Mouse (Mus musculus) embryonic facial prominence, embryonic 10.5 days (tissue): Measurements from ENCODE around the gene Adcy6. TPM values are rescaled to one million over a fixed set of nuclear protein-coding genes. Genes with fewer than 3 reads are reported as not detected.

Experiments
- DNase-seq: peaks from one replicate; pipeline ENCODE4 v3.0.0-alpha.2; 2017; ENCODE audit warnings: low spot score
- H3K27ac ChIP-seq: fragments of 300-500 bp; sonication (generic); replicated peaks from 2 replicates; pipeline ENCODE4 v1.5.1; 2016; ENCODE audit warnings: mild to moderate bottlenecking
- H3K27me3 ChIP-seq: fragments of 300-500 bp; sonication (generic); replicated peaks from 2 replicates; pipeline ENCODE4 v1.6.1; 2016; ENCODE audit warnings: low read depth, mild to moderate bottlenecking; ENCODE audit not compliant: poor library complexity, severe bottlenecking
- H3K36me3 ChIP-seq: fragments of 300-500 bp; sonication (generic); replicated peaks from 2 replicates; pipeline ENCODE4 v1.6.1; 2016; ENCODE audit warnings: mild to moderate bottlenecking, moderate library complexity
- H3K4me1 ChIP-seq: fragments of 300-500 bp; sonication (generic); 2 replicates; pipeline ENCODE4 v1.6.1; 2016
- H3K4me3 ChIP-seq: fragments of 300-500 bp; sonication (generic); 2 replicates; pipeline ENCODE4 v1.5.1; 2016; ENCODE audit warnings: mild to moderate bottlenecking, moderate library complexity
- H3K9me3 ChIP-seq: fragments of 300-500 bp; sonication (generic); 2 replicates; pipeline ENCODE4 v1.6.1; 2016; ENCODE audit warnings: mild to moderate bottlenecking
- WGBS: fragments of 180-500 bp; shearing (Covaris S2); methylation state at CpG from one replicate; pipeline ENCODE4 v1.1.7; 2016; 5-methylcytosine and 5-hydroxymethylcytosine counted together
- polyA plus RNA-seq: library from polyadenylated mRNA; unstranded; fragments of >200 nt; fragmentation: Nextera tagmentation; extraction: Ambion mirVana; gene quantifications from 2 replicates; pipeline ENCODE4 v1.2.1, GENCODE M21; 2016

The Adcy6 gene
- polyA plus RNA-seq, 1 experiment from 2014 or later, result 11.6 TPM

GRCm38 (mm10) chr15:98568256-98569033 lies 41.4 kb downstream of the Adcy6 start:
- Histone ChIP-seq H3K36me3 (peaks cover 24% of the 10 kb centered on the region), H3K27ac (peak overlapping the region; percentile 93), H3K27me3 (no peaks in the 10 kb centered on the region), H3K4me3 (peak overlapping the region; percentile 98), H3K9me3 (no peaks in the 10 kb centered on the region), H3K4me1 (peaks cover 30% of the 10 kb centered on the region)
- WGBS, result 13% methylated on average over 22 of the region's 22 CpGs
- peak; percentile 38 for DNase-seq

- DNase-seq, result peak; percentile 100
- peaks cover 30% of the 10 kb centered on the region for H3K4me1 ChIP-seq
- H3K36me3 ChIP-seq, result peaks cover 33% of the 10 kb centered on the region
- peak overlapping the region; percentile 93 for H3K27ac ChIP-seq
- H3K27me3 ChIP-seq, result no peaks in the 10 kb centered on the region
- no peaks in the 10 kb centered on the region for H3K9me3 ChIP-seq
- whole genome bisulfite sequencing, result under 1% methylated on average over 88 of the region's 88 CpGs
- H3K4me3 ChIP-seq, result peak overlapping the region; percentile 98
Observed at GRCm38 (mm10) chr15:98567278-98568134, 42.4 kb downstream of the Adcy6 start.

DNA sequence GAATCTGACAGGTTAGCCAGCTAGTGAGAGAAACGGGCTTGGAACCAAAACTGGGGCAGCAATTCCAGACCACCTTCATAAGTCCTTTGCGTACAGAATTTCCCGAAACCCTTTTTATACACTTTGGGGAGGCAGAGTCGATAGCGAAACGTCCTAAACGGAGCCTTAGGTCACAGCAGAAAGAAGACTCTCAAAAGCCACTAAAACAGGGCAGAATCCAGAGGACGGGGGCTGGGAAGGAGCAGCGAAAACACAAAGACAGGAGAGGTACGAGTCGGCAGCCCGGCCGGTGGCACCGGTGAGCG lies 43.0 kb downstream of the Adcy6 start:
- Histone ChIP-seq H3K36me3 (peaks cover 38% of the 10 kb centered on the region), H3K9me3 (no peaks in the 10 kb centered on the region), H3K4me1 (peaks cover 30% of the 10 kb centered on the region), H3K4me3 (peak overlapping the region; percentile 98), H3K27ac (peak overlapping the region; percentile 93), H3K27me3 (no peaks in the 10 kb centered on the region)
- DNase-seq, result no peak
- under 1% methylated on average over 15 of the region's 15 CpGs for WGBS

DNA sequence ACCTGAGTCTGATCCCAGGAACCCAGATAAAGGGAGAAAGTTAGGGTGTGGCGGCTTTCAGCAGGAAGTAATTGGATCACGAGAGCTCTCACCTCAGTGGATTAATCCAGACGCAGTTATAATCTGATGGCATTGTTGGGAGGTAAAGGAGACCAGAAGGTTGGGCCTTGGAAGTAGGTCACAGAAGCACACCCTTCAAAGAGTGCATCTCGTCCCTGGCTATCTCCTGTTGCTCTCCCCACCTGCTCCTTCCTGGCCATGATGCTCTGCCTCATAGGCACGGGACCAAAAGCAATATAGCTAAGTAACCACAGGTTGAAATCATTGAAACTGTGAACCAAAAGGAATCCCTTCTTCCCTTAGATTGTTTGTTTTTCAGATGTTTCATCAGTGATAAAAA lies 52.7 kb downstream of the Adcy6 start:
- no peaks in the 10 kb centered on the region for H3K4me1 ChIP-seq
- WGBS, result 91% methylated on average over 5 of the region's 5 CpGs
- no peak overlapping the region for H3K4me3 ChIP-seq
- no peaks in the 10 kb centered on the region for H3K9me3 ChIP-seq
- DNase-seq, result no peak
- no peaks in the 10 kb centered on the region for H3K27me3 ChIP-seq
- no peak overlapping the region for H3K27ac ChIP-seq
- H3K36me3 ChIP-seq, result peaks cover 98% of the 10 kb centered on the region

- no peak for DNase-seq
- Histone ChIP-seq H3K36me3 (peaks cover 99% of the 10 kb centered on the region), H3K4me1 (no peaks in the 10 kb centered on the region), H3K27me3 (no peaks in the 10 kb centered on the region), H3K4me3 (no peak overlapping the region), H3K27ac (no peak overlapping the region), H3K9me3 (no peaks in the 10 kb centered on the region)
- 98% methylated on average over 4 of the region's 4 CpGs for WGBS
Observed at GRCm38 (mm10) chr15:98555881-98556280, 54.0 kb downstream of the Adcy6 start.

DNA sequence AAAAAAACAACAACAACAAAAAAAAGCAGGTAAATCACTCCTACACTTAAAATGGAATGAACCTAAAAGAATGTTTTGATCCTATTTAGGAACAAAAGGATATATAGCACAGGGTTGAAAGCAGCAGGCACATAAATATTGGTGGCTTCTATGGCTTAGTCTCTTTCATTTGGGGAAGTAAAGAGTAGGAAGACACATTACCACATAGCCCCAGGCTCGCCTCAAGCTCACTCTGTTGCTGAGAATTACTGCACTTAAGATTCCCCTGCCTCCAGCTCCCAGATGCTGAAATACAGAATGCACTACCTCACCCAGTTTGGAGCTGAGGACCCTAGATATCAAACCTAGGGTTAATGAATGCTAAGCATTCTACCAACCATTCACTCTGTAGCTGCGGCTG lies 57.1 kb downstream of the Adcy6 start:
- DNase-seq, result no peak
- H3K4me3 ChIP-seq, result no peak overlapping the region
- 94% methylated on average over 2 of the region's 2 CpGs for WGBS
- H3K36me3 ChIP-seq, result peaks cover 99% of the 10 kb centered on the region
- no peaks in the 10 kb centered on the region for H3K27me3 ChIP-seq
- H3K4me1 ChIP-seq, result no peaks in the 10 kb centered on the region
- no peaks in the 10 kb centered on the region for H3K9me3 ChIP-seq
- H3K27ac ChIP-seq, result no peak overlapping the region

GRCm38 (mm10) chr15:98546843-98547242 lies 63.0 kb downstream of the Adcy6 start:
- H3K9me3 ChIP-seq, result no peaks in the 10 kb centered on the region
- WGBS, result 92% methylated on average over 5 of the region's 5 CpGs
- H3K36me3 ChIP-seq, result peaks cover 100% of the 10 kb centered on the region
- no peak for DNase-seq
- H3K27me3 ChIP-seq, result no peaks in the 10 kb centered on the region
- no peak overlapping the region for H3K27ac ChIP-seq
- H3K4me1 ChIP-seq, result no peaks in the 10 kb centered on the region
- H3K4me3 ChIP-seq, result no peak overlapping the region

- Histone ChIP-seq H3K27ac (no peak overlapping the region), H3K27me3 (no peaks in the 10 kb centered on the region), H3K4me3 (no peak overlapping the region), H3K9me3 (no peaks in the 10 kb centered on the region), H3K36me3 (peaks cover 100% of the 10 kb centered on the region), H3K4me1 (no peaks in the 10 kb centered on the region)
- WGBS, result 92% methylated on average over 3 of the region's 3 CpGs
- DNase-seq, result no peak
Observed at GRCm38 (mm10) chr15:98545151-98545550, 64.7 kb downstream of the Adcy6 start.

- H3K4me1 ChIP-seq, result no peaks in the 10 kb centered on the region
- H3K4me3 ChIP-seq, result no peak overlapping the region
- H3K27ac ChIP-seq, result no peak overlapping the region
- H3K36me3 ChIP-seq, result peaks cover 98% of the 10 kb centered on the region
- 89% methylated on average over 4 of the region's 4 CpGs for WGBS
- H3K9me3 ChIP-seq, result no peaks in the 10 kb centered on the region
- DNase-seq, result no peak
- H3K27me3 ChIP-seq, result no peaks in the 10 kb centered on the region
Observed at GRCm38 (mm10) chr15:98543341-98543740, 66.5 kb downstream of the Adcy6 start.

- Histone ChIP-seq H3K9me3 (no peaks in the 10 kb centered on the region), H3K4me3 (no peak overlapping the region), H3K4me1 (no peaks in the 10 kb centered on the region), H3K27me3 (no peaks in the 10 kb centered on the region), H3K27ac (no peak overlapping the region), H3K36me3 (peaks cover 86% of the 10 kb centered on the region)
- no peak for DNase-seq
- 90% methylated on average over 6 of the region's 6 CpGs for WGBS
Observed at GRCm38 (mm10) chr15:98541064-98541463, 68.8 kb downstream of the Adcy6 start.
